Mouse (Mus musculus) cortical plate, adult 2 months (tissue): ENCODE results near the gene Fam160b1.

Experiments used
- CTCF ChIP-seq: fragments of 200-500 bp; IDR thresholded peaks from 2 replicates; pipeline ENCODE4 v1.5.1; 2011; ENCODE audit warnings: mild to moderate bottlenecking, control low read depth, low read length; ENCODE audit not compliant: insufficient read depth; ENCODE audit errors: extremely low read depth
- POLR2A ChIP-seq: fragments of 200-500 bp; IDR thresholded peaks from 2 replicates; pipeline ENCODE4 v1.6.1; 2011; ENCODE audit warnings: mild to moderate bottlenecking, low read length, control low read depth; ENCODE audit not compliant: insufficient read depth; ENCODE audit errors: extremely low read depth

- TF ChIP-seq CTCF: no peak
- no peak for TF ChIP-seq POLR2A
Measured at GRCm38 (mm10) chr19:57404502-57404848, 44.0 kb downstream of the Fam160b1 start.
